Mouse (Mus musculus) heart, adult 18-20 months (tissue): ENCODE measurements around the gene Hyal3. TPM values are rescaled to one million over a fixed set of nuclear protein-coding genes. Genes with fewer than 3 reads are reported as not detected.
A peak's percentile ranks its signal among the peaks of the same experiment; 100 is the strongest.

Experiments
- DNase-seq, 2 experiments: peaks; one replicate each; pipeline ENCODE4 v3.0.0; 2021 to 2022; ENCODE audit warnings: mixed read lengths in 1 of 2
- long read RNA-seq, 2 experiments: library from polyadenylated mRNA; stranded (forward); transcript quantifications; one replicate each; pipeline ENCODE4 v2.0.0; 2021
- total RNA-seq, 2 experiments: library from RNA; stranded (reverse); gene quantifications; 2 replicates each; pipeline ENCODE4 v1.2.3; 2021

Gene Hyal3
- total RNA-seq: under 1 TPM; 0.28 to 0.37 TPM
- long read RNA-seq, experiment 1: 0 reads
- long read RNA-seq, experiment 2: 0 reads

DNA sequence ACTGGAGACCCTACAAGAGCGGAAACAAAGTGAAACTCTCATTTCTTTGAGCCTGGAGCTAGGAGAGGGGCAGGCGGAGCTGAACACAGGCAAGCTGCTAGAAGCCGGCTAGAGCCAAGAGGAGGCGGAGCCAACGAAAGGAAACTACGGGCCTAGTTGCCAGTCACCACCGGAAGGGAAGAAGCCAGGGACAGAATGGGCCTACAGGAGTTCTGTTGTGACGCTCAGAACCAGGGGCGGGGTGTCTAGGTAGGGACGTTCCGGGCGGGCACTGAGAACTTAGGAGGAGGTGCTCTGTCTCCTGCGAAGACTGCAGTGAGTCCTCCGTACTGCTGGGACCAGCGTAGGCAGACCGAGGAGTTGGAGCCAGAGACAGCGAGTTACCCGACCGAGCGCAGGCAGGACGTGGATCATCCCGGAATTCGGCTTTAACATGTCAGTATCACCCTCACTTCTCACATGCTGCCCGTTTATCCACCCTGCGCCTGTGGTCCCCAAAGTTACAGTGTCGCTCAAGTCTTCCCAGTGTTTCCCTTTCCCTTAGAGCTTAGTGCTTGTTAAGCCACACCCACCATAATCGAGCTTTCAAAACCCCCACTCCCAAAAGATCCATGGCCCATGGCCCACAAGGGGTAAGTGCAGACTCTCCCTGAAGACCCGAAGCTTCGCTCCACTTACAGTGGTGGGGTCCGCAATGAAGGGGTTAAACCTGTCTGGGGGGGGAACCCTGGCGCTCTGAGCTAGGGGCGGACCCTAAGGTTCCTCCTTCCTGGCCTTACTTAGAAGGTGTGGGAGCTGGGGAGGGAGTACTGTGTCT is at the start of gene Hyal3:
Hyal3 (plus strand) TSS at position 318 of the 817 bp plus-strand sequence.
- DNase-seq: peak; percentile 93 to 96

DNA sequence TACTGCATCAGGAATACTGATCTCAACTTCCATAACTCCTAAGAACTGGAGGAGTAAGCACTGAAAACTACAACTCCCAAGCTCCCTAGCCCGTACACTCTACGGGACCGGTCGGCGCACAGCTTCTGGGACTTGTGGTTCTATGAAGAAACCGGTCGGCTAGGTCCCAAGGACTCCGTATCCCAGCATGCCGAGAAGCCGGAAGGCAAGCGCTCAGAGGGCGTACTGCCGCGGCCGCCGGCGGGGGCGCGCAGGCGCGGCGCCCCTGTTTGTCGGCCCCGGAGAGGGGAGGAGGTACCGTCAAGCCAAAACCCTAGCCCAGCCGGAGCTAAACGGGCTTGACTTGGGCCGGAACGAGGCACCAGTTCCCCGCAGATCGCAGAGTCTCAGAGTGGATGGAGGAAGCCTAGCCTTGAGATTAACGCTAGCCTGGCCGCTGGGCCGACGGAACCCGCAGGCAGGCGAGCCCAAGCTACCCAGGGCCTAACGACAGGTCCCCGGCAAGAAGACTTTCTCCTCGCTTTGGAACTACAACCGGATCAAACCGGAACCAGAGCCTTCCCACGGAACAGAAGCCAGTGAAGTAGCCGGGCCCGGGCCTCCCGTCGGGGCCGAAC is 46.7 kb upstream of the Hyal3 start, which contains the start of gene Tmem115:
Tmem115 (plus strand) TSS at position 155 of the 617 bp plus-strand sequence.
- DNase-seq: peak; percentile 91 to 98

DNA sequence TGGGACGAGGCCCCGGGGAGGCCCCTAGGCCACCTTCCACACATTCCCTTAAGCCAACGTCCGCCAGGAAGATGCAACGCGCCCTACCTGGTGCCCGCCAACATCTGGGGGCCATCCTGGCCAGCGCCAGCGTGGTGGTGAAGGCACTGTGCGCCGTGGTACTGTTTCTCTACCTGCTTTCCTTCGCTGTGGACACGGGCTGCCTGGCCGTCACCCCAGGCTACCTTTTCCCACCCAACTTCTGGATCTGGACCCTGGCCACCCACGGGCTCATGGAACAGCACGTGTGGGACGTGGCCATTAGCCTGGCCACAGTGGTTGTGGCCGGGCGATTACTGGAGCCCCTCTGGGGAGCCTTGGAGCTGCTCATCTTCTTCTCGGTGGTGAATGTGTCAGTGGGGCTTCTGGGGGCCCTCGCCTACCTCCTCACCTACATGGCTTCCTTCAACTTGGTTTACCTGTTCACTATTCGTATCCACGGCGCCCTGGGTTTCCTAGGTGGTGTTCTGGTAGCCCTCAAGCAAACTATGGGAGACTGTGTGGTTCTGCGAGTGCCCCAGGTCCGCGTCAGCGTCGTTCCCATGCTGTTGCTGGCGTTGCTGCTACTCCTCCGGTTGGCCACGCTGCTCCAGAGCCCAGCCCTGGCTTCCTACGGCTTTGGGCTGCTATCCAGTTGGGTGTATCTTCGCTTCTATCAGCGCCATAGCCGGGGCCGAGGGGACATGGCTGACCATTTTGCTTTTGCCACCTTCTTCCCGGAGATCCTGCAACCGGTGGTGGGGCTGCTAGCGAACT is 46.0 kb upstream of the Hyal3 start:
- no peak for DNase-seq

DNA sequence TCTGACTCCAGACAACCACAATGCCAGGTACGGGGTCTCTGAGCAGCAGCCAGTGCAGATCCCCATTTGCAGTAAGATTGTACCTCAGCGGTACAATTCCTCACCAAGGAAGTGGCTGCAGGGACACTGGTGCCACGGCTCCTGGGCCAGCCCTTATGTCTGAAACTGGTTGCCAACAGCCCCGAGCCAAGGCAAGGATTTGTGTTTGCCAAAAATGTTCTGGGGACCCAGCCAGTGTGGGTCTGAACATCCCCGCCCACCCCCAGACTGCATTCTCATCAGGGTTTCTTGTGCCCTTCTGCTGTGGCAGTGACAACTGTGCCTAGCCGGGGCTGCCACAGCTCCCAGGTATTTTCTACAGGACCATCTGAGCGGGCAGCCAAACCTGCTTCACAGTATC is 42.4 kb upstream of the Hyal3 start:
- no peak for DNase-seq

DNA sequence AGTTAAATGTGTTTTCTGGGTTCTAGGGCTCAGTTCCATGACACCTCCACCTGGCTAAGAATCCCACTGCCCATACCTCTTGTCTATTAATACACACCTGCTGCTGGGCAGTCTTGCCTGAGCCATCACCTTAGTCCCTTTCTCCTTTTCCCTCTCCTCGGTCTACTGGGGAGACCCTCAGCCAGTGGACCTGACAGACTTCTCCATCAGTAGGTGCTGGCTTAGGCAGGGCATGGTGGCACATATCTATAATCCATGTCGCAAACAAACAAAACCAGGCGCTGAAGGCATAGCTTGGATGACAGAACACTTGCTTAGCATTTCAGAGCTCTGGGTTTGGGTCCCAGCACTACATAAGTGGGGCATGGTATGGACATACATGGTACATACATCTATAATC is 41.9 kb upstream of the Hyal3 start:
- no peak for DNase-seq

DNA sequence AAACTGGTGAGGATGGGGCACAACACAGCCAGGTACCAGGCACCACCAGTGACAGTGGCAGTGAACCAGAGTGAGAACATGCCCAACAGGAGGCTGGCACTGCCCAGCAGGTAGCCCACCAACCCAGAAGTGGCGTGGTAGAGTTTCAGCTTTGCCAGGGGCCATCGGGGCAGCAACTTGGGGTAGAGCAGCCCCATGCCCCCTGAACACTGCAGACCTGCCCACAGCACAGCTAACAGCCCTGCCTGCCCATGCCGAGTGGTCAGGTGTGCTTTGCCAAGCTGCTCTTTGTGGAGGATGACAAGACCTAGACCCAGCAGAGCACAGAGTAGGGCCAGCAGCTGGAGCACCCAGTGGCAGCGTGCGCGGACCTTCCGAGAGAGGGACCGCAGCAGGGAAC is 40.7 kb upstream of the Hyal3 start:
- no peak for DNase-seq

DNA sequence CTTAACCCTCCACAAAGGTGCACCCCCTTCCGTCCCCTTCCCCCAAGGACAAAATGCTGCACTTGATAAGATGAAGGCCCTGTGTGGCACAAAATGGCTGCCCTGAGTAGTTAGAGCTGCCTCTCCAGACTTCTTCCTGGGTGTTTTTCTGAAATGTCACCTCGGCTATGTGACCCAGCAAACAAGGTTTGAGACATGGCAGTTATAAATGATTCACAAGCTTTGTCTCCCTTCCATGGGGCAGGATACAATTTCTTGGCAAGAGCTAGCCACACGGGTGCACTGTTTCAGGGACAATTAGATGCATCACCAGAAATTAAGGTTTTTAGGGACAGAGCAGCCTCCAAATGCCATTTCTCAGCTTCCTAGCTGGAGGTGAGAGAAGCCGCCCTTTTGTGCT is 40.2 kb upstream of the Hyal3 start:
- no peak for DNase-seq

DNA sequence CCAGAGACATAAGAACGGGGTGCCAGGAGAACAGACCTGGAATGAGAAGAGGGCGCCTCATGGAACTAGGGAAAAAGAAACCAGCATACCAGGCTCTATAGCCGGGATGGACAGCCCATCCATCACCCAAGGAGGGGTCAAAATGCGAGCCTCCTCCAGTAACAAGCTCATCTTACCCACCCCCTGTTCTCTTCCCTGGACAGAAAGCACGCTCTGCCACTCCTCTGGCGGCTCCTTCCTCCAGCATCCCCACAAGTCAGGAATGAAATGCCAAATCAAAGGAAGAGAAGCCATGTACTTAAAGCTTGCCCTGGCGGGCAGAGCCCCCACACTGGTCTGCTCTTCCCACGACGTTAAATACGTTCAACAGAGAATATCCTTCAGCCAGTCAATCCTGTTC is 39.6 kb upstream of the Hyal3 start:
- no peak for DNase-seq

DNA sequence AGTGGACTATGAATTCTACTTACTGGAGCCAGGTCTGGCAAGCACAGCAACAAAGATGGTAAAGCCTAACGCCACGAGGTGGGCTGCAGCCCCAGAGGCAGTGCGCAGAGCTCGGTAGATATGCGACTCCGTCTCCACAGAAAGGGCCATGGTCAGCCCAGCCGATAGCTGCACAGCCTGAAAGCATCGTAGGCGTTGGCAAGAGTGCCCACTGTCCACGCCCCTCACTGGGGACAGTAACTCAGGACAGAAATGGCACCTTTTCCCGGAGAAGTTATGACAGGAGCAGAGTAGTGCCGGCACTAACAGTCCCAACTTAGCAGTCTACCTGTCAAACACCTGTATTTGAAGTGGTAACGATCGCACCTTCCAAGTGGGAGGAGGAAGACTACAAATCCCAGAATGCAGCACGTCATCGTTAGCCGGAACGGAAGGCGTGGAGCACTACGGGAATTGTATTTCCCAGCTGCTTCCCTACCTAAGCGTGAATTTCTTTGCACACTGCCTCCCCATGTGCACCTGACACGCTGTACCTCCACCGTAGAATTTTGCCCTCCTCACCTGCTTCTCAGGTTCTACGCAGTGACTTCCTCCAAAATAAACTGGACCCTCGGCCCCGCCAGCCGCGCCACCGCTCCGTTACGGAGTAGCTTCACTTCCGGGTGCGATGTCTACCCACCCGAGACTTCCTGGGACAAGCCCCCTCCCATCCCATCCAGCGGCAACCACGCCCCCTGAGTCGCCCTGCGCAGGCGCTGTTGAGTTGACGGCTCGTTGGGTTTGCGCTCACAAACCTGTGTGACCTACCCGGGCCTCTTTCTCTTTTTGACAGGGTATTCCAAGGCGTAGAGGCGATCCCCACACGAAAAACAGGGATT is 38.9 kb upstream of the Hyal3 start, which contains the start of the genes Cyb561d2 and Nprl2:
Cyb561d2 (minus strand) TSS at position 720 of the 878 bp plus-strand sequence.
Nprl2 (plus strand) TSS at position 753 of the 878 bp plus-strand sequence.
- peak; percentile 96 to 97 for DNase-seq

DNA sequence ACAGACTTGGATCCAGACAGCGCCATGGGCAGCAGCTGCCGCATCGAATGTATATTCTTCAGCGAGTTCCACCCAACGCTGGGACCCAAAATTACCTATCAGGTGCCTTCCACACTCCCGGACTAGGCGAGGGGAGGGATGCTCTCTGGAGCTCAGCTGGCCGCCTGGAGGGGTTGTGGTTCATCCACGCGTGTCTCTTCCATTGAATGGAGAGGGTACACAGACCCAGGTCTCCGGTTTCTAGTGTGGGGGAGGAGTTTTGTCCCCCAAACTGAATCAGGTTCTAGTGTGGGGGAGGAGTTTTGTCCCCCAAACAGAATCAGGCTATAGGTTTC is 38.3 kb upstream of the Hyal3 start:
- DNase-seq: no peak

DNA sequence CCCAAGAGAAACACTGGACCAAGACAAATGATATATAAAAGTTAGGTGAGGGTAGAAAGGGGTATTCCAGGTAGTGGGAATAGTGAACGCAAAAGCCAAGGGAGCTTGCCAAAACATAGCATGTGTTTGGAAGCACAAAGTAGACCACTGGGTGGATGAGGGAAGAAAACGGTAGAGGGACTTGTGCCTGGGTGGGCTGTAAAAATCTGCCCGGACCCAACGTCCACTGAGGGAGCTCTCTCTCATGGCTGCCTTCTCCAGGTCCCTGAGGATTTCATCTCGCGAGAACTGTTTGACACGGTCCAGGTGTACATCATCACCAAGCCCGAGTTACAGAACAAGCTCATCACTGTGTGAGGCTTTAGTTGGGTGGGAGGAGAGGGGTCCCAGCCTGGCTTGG is 37.9 kb upstream of the Hyal3 start:
- DNase-seq: no peak

DNA sequence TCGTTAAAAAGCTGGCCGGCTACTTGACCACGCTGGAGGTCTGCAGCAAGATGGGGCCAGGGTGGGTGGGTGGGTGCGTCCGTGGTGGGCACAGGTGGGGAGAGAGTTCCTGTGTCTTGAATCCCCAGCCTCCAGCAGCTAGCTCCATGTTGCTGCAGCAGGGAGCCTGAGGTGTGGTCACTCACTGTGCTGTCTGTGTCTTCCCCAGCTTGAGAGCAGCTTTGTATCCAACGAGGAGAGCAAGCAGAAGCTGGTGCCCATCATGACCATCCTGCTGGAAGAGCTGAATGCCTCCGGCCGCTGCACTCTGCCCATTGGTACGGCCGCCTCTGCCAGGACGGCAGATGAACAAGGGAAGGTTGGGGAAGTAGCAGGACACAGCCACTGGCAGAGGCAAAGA is 37.3 kb upstream of the Hyal3 start:
- no peak for DNase-seq

DNA sequence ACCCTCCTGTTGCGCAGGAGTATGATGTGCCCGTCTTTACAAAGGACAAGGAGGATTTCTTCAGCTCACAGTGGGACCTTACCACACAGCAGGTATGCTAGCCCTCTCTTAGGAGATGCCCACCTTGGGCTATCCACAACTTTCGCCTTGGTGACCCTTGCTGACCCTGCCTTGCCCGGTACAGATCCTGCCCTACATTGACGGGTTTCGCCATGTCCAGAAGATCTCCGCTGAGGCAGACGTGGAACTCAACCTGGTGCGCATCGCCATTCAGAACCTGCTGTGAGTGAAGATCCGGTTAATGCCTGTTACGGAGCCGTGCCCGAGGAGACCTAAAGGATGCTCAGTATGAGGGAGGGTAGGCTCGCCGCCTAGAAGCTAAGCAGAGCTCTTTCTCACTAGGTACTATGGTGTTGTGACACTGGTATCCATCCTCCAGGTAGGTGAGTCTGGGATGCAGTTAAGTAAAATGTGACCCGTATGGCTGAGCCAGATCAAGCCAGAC is 36.4 kb upstream of the Hyal3 start:
- DNase-seq: no peak

DNA sequence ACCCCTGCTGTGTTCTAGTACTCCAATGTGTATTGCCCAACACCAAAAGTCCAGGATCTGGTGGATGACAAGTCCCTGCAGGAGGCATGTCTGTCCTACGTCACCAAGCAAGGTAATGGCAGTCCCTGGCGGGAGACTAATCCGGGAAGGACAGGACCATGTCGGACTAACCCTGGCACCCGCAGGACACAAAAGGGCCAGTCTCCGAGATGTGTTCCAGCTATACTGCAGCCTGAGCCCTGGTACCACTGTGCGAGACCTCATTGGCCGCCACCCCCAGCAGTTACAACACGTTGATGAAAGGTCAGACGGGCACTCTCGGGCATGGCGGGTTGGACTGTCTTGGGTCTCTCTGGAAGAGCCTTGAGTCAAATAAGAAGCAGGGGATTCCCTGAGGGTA is 35.9 kb upstream of the Hyal3 start:
- no peak for DNase-seq

DNA sequence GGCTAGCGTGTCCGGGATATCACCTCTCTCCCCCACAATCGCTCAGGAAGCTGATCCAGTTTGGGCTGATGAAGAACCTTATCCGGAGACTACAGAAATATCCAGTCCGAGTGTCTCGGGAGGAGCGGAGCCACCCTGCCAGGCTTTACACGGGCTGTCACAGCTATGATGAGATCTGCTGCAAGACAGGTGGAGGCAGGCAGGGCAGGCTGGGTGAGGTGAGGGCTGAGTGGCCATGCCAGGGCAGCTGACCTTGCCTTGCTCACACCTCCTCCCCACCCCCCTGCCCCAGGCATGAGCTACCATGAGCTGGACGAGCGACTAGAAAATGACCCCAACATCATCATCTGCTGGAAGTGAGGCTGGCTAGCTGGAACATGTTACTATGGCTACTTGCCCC is 35.4 kb upstream of the Hyal3 start:
- no peak for DNase-seq

DNA sequence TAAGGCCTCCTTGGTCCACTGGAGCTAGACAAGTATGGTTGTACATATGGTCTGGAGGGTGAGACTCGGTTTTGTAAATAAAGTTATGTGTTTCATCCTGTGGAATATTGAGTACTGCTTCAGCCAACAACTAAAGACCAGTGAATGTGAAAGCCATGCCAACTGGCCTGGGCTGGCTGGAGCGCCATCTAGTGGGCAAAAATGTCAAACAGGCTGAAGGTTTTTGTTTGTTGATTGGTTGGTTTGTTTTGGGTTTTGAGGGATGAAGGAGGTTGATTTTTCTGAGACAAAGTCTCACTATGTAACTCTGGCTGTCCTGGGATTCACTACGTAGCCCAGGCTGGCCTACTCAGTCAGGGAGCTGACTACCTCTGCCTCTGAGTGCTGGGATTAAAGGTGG is 35.0 kb upstream of the Hyal3 start:
- DNase-seq: peak; percentile 64 to 88

DNA sequence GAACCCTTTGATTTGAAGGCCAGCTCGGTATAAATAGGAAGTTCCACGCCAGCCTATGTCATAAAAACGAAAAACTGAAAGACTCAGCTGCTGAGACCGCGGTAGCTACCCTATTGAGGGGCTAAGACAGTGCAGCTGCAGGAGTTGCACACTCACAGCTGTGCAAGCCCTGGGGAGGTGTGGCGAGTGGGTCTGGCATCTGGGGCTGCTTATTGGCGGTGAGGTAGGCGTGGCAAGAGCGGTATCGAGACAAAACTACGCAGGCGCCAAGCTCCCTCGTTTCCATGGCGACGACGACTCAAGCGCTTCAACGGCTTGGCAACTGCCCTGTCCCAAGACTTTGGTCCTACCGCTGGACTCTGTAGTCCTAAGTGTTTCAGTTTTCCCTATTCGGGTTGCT is 33.6 kb upstream of the Hyal3 start, which contains the start of gene Zmynd10:
Zmynd10 (plus strand) TSS at position 273 of the 400 bp plus-strand sequence.
- DNase-seq: peak; percentile 89 to 93

DNA sequence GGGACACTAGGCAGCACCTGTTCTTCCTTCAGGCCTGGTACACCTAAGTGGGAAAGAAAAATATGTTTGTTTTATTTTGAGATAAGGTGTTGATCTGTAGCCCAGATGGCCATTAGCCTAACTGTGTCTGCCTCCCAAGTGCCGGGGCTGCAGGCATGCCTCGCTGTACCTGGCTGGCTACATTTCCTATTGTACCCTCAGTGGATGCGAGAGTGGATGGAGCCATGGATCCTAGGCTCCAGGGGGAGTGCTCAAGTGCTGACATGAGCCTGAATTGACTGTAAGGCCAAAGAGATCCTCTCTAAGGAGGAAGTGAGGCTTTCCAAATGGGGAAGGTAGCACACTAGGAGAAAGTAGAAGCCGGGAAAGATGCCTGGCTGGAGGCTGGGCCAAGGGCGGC is 32.7 kb upstream of the Hyal3 start:
- DNase-seq: no peak

DNA sequence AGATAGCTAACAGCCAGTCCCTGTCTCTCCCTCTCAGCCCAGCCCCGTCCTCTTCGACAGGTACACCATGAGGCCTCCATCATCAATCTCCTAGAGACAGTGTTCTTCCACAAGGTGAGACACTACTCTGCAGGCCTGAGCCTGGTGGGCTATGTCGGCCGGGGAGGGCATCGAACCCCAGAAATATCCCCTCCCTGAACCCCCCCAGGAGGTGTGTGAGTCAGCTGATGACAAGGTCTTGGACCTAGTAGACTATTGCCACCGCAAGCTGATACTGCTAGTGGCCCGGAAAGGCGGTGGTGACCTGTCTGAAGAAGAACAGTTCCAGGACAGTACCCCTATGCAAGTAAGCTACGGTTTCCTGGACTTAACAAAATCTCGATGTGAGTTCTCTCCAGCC is 31.8 kb upstream of the Hyal3 start:
- DNase-seq: no peak

DNA sequence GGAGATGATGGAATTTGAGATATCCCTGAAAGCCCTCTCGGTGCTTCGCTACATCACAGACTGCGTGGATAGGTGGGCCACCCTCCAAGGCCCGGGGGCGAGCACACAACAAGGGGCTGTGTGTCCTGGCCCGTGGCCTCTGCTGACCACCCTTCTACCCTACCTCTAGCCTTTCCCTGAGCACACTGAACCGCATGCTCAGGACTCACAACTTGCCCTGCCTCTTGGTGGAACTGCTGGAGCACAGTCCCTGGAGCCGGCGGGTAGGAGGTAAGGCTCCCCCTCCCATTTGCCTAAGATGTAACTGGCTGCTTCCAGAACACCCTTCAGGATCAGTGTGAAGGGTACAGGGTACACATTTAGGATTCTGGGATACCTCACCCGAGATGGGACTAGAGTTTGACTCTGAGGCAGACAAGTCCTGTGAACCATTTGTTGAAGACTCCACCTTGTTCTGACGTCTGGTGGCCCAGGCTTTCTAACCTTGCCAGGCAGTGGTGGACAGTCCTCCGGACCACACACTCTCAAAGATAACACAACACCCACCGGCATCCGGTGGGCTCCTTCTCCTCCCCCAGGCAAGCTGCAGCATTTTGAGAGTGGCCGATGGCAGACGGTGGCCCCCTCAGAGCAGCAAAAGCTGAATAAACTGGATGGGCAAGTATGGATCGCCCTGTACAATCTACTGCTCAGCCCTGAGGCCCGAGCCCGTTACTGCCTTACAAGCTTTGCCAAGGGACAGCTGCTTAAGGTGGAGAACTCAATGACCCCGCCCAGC is 31.1 kb upstream of the Hyal3 start:
- no peak for DNase-seq
